ENCODE assay signal across 10 mouse cellular contexts in genomic region chr9:108274476-108275330, GRCm38 (mm10). TPM values are rescaled to one million over a fixed set of nuclear protein-coding genes. Genes with fewer than 3 reads are reported as not detected.
A peak's percentile ranks its signal among the peaks of the same experiment; 100 is the strongest.
DNase-seq lines count a peak whose midpoint lies in the region; ATAC-seq and TF ChIP-seq lines count a peak whose summit lies in the region.
"Had no signal": no experiment of that assay in that cellular context is flagged by ENCODE, and none has a peak within 500 bp of the region (broad histone marks: within the 10 kb centered on the region; RNA-seq: fewer than 3 reads in every experiment).

No protein-coding gene starts in this region.

- H3K27ac ChIP-seq in embryonic facial prominence, embryonic 14.5 days (replicated peaks; ENCODE audit: low read depth, low read length): no peak overlapping the region
- H3K27ac ChIP-seq in embryonic facial prominence, embryonic 10.5 days (replicated peaks): no peak overlapping the region
- peak overlapping the region; percentile 70 for H3K27ac ChIP-seq in kidney, postnatal 0 days
- H3K27ac ChIP-seq in limb, embryonic 14.5 days (replicated peaks; ENCODE audit: low read depth, low read length): no peak overlapping the region
- H3K27ac ChIP-seq in forebrain, embryonic 10.5 days: no peak overlapping the region
- H3K27ac ChIP-seq: liver, embryonic 14.5 days had no signal

- WGBS in embryonic facial prominence, embryonic 14.5 days: 52% methylated on average over 5 of the region's 5 CpGs
- 81% methylated on average over 5 of the region's 5 CpGs for WGBS in embryonic facial prominence, embryonic 10.5 days
- 52% methylated on average over 5 of the region's 5 CpGs for WGBS in kidney, postnatal 0 days
- WGBS in limb, embryonic 14.5 days: 67% methylated on average over 5 of the region's 5 CpGs
- WGBS in forebrain, embryonic 10.5 days: 78% methylated on average over 5 of the region's 5 CpGs

- no peaks in the 10 kb centered on the region for H3K27me3 ChIP-seq in embryonic facial prominence, embryonic 14.5 days (replicated peaks; ENCODE audit: control insufficient read depth, insufficient read depth, low read length)
- no peaks in the 10 kb centered on the region for H3K27me3 ChIP-seq in embryonic facial prominence, embryonic 10.5 days (replicated peaks; ENCODE audit: low read depth, poor library complexity, severe bottlenecking)
- H3K27me3 ChIP-seq in kidney, postnatal 0 days (ENCODE audit: insufficient read depth, low read length): no peaks in the 10 kb centered on the region
- H3K27me3 ChIP-seq in limb, embryonic 14.5 days (ENCODE audit: control insufficient read depth, insufficient read depth, low read length): no peaks in the 10 kb centered on the region
- no peaks in the 10 kb centered on the region for H3K27me3 ChIP-seq in forebrain, embryonic 10.5 days (ENCODE audit: poor library complexity, severe bottlenecking)

- no peak overlapping the region for H3K4me3 ChIP-seq in embryonic facial prominence, embryonic 14.5 days (ENCODE audit: low read depth, low read length)
- no peak overlapping the region for H3K4me3 ChIP-seq in embryonic facial prominence, embryonic 10.5 days
- H3K4me3 ChIP-seq in kidney, postnatal 0 days (replicated peaks; ENCODE audit: low read depth, low read length): no peak overlapping the region
- no peak overlapping the region for H3K4me3 ChIP-seq in limb, embryonic 14.5 days (replicated peaks; ENCODE audit: low read length)
- H3K4me3 ChIP-seq in forebrain, embryonic 10.5 days: no peak overlapping the region

- H3K36me3 ChIP-seq in embryonic facial prominence, embryonic 14.5 days (ENCODE audit: control insufficient read depth, insufficient read depth, low read length): no peaks in the 10 kb centered on the region
- no peaks in the 10 kb centered on the region for H3K36me3 ChIP-seq in embryonic facial prominence, embryonic 10.5 days (replicated peaks)
- H3K36me3 ChIP-seq in kidney, postnatal 0 days (ENCODE audit: insufficient read depth, low read length): no peaks in the 10 kb centered on the region
- no peaks in the 10 kb centered on the region for H3K36me3 ChIP-seq in limb, embryonic 14.5 days (ENCODE audit: control insufficient read depth, insufficient read depth, low read length)
- H3K36me3 ChIP-seq in forebrain, embryonic 10.5 days (replicated peaks): no peaks in the 10 kb centered on the region

- TF ChIP-seq POLR2A in limb, embryonic 14.5 days (IDR thresholded peaks at IDR 0.05; ENCODE audit: borderline replicate concordance, extremely low read depth, insufficient read depth, insufficient read length): no peak

- H3K9ac ChIP-seq in embryonic facial prominence, embryonic 14.5 days (ENCODE audit: low read depth, low read length): no peak overlapping the region
- H3K9ac ChIP-seq in kidney, postnatal 0 days (ENCODE audit: low read depth, low read length): 0 out of 2 replicates have a peak overlapping the region, but pooled peaks have one; percentile 13
- no peak overlapping the region for H3K9ac ChIP-seq in limb, embryonic 14.5 days (ENCODE audit: low read depth, low read length, severe bottlenecking)
- H3K9ac ChIP-seq: liver, embryonic 14.5 days had no signal

- no peak overlapping the region for H3K4me2 ChIP-seq in embryonic facial prominence, embryonic 14.5 days (ENCODE audit: low read depth, low read length)
- H3K4me2 ChIP-seq in kidney, postnatal 0 days (ENCODE audit: low read length): no peak overlapping the region
- no peak overlapping the region for H3K4me2 ChIP-seq in limb, embryonic 14.5 days (replicated peaks; ENCODE audit: low read depth, low read length, severe bottlenecking)

- TF ChIP-seq CTCF in kidney, postnatal 0 days (IDR thresholded peaks at IDR 0.05; ENCODE audit: low read depth): no peak

- no peaks in the 10 kb centered on the region for H3K4me1 ChIP-seq in embryonic facial prominence, embryonic 14.5 days (ENCODE audit: control insufficient read depth, insufficient read depth, low read length)
- H3K4me1 ChIP-seq in embryonic facial prominence, embryonic 10.5 days: peaks cover 28% of the 10 kb centered on the region
- H3K4me1 ChIP-seq in kidney, postnatal 0 days (replicated peaks; ENCODE audit: insufficient read depth, low read length): peaks cover 12% of the 10 kb centered on the region
- H3K4me1 ChIP-seq in limb, embryonic 14.5 days (ENCODE audit: control insufficient read depth, insufficient read depth, low read length): peaks cover 13% of the 10 kb centered on the region; the same call in 1 of the 2 replicates
- H3K4me1 ChIP-seq in forebrain, embryonic 10.5 days: peaks cover 18% of the 10 kb centered on the region

- no peaks in the 10 kb centered on the region for H3K9me3 ChIP-seq in embryonic facial prominence, embryonic 14.5 days (ENCODE audit: control insufficient read depth, low read length)
- H3K9me3 ChIP-seq in embryonic facial prominence, embryonic 10.5 days: no peaks in the 10 kb centered on the region
- H3K9me3 ChIP-seq in kidney, postnatal 0 days (replicated peaks; ENCODE audit: low read length): no peaks in the 10 kb centered on the region
- H3K9me3 ChIP-seq in limb, embryonic 14.5 days (ENCODE audit: control insufficient read depth, low read length): no peaks in the 10 kb centered on the region
- H3K9me3 ChIP-seq in forebrain, embryonic 10.5 days: no peaks in the 10 kb centered on the region

- DNase-seq in embryonic facial prominence, embryonic 14.5 days (ENCODE audit: low spot score): no peak
- no peak for DNase-seq in embryonic facial prominence, embryonic 10.5 days (ENCODE audit: low spot score)
- DNase-seq in kidney, postnatal 0 days (ENCODE audit: low spot score): no peak
- no peak for DNase-seq in kidney, adult 18-20 months
- peak; percentile 77 for DNase-seq in adrenal gland, adult 8-10 months
- peak; percentile 51 for DNase-seq in limb, embryonic 14.5 days (ENCODE audit: low spot score)
- no peak for DNase-seq in frontal cortex, adult 2 months (ENCODE audit: extremely low spot score in 1 of 2, low spot score in 1 of 2)
- DNase-seq in forebrain, embryonic 10.5 days (ENCODE audit: extremely low spot score, low spot score): no peak

- peak; percentile 79; the same call in 1 of the 2 replicates for ATAC-seq in embryonic facial prominence, embryonic 14.5 days (ENCODE audit: low read depth)
- peak; percentile 53; the same call in 1 of the 2 replicates for ATAC-seq in kidney, postnatal 0 days (replicated peaks; ENCODE audit: low FRiP score, low read depth)
- ATAC-seq in limb, embryonic 14.5 days (ENCODE audit: low FRiP score, low read depth): peak; percentile 81

RNA-seq across cellular contexts. Expression of gene Dag1, which starts 10.9 kb away (rescaled TPM):
- 101 and 107 TPM in 2 replicates for polyA plus RNA-seq in embryonic facial prominence, embryonic 14.5 days (2014; fragmentation: Nextera tagmentation; extraction: Ambion mirVana)
- 70.1 and 73.9 TPM in 2 replicates for polyA plus RNA-seq in embryonic facial prominence, embryonic 10.5 days (2016; fragmentation: Nextera tagmentation; extraction: Ambion mirVana)
- 165 and 170 TPM in 2 replicates for polyA plus RNA-seq in kidney, postnatal 0 days (2015; fragmentation: Nextera tagmentation; extraction: Ambion mirVana)
- 100 to 1,000 TPM; 134 to 165 (median 148) TPM for total RNA-seq in adrenal gland, adult 8-10 months (2022)
- polyA plus RNA-seq in limb, embryonic 14.5 days (2012; rRNA removed): 49.7 and 57.4 TPM in 2 replicates
- 77.4 and 82.5 TPM in 2 replicates for polyA plus RNA-seq in limb, embryonic 14.5 days (2014; fragmentation: Nextera tagmentation; extraction: Ambion mirVana)
- polyA plus RNA-seq in frontal cortex, adult 2 months (2012; rRNA removed): 36.1 and 38.8 TPM in 2 replicates
- 74.0 and 76.4 TPM in 2 replicates for polyA plus RNA-seq in forebrain, embryonic 10.5 days (2016; fragmentation: Nextera tagmentation; extraction: Ambion mirVana)

RNA-seq across cellular contexts. Expression of gene Nicn1, which starts 15.5 kb away (rescaled TPM):
- polyA plus RNA-seq in embryonic facial prominence, embryonic 14.5 days (2014; fragmentation: Nextera tagmentation; extraction: Ambion mirVana): 38.6 and 38.9 TPM in 2 replicates
- 38.3 and 39.3 TPM in 2 replicates for polyA plus RNA-seq in embryonic facial prominence, embryonic 10.5 days (2016; fragmentation: Nextera tagmentation; extraction: Ambion mirVana)
- 30.1 and 34.5 TPM in 2 replicates for polyA plus RNA-seq in kidney, postnatal 0 days (2015; fragmentation: Nextera tagmentation; extraction: Ambion mirVana)
- total RNA-seq in adrenal gland, adult 8-10 months (2022): 10 to 100 TPM; 29.5 to 49.1 (median 41.4) TPM
- polyA plus RNA-seq in limb, embryonic 14.5 days (2012; rRNA removed): 37.5 and 61.3 TPM in 2 replicates
- 40.2 and 49.6 TPM in 2 replicates for polyA plus RNA-seq in limb, embryonic 14.5 days (2014; fragmentation: Nextera tagmentation; extraction: Ambion mirVana)
- 85.9 and 110 TPM in 2 replicates for polyA plus RNA-seq in frontal cortex, adult 2 months (2012; rRNA removed)
- polyA plus RNA-seq in forebrain, embryonic 10.5 days (2016; fragmentation: Nextera tagmentation; extraction: Ambion mirVana): 31.6 and 34.3 TPM in 2 replicates

RNA-seq across cellular contexts. Expression of gene Amt, which starts 21.9 kb away (rescaled TPM):
- polyA plus RNA-seq in embryonic facial prominence, embryonic 14.5 days (2014; fragmentation: Nextera tagmentation; extraction: Ambion mirVana): 6.1 and 6.2 TPM in 2 replicates
- 35.9 and 40.8 TPM in 2 replicates for polyA plus RNA-seq in embryonic facial prominence, embryonic 10.5 days (2016; fragmentation: Nextera tagmentation; extraction: Ambion mirVana)
- polyA plus RNA-seq in kidney, postnatal 0 days (2015; fragmentation: Nextera tagmentation; extraction: Ambion mirVana): 50.5 and 51.2 TPM in 2 replicates
- total RNA-seq in adrenal gland, adult 8-10 months (2022): 10 to 100 TPM in 2 of 4 experiments, 1 to 10 TPM in 2; 3.8 to 10.9 (median 7.1) TPM
- polyA plus RNA-seq in limb, embryonic 14.5 days (2012; rRNA removed): 28.2 and 29.7 TPM in 2 replicates
- 6.9 and 7.0 TPM in 2 replicates for polyA plus RNA-seq in limb, embryonic 14.5 days (2014; fragmentation: Nextera tagmentation; extraction: Ambion mirVana)
- 57.5 and 60.3 TPM in 2 replicates for polyA plus RNA-seq in frontal cortex, adult 2 months (2012; rRNA removed)
- 34.8 and 40.0 TPM in 2 replicates for polyA plus RNA-seq in forebrain, embryonic 10.5 days (2016; fragmentation: Nextera tagmentation; extraction: Ambion mirVana)
- total RNA-seq: common myeloid progenitor, adult 5-6 weeks had no signal

RNA-seq across cellular contexts. Expression of gene Rhoa, which starts 31.2 kb away (rescaled TPM):
- 326 and 351 TPM in 2 replicates for polyA plus RNA-seq in embryonic facial prominence, embryonic 14.5 days (2014; fragmentation: Nextera tagmentation; extraction: Ambion mirVana)
- 240 and 243 TPM in 2 replicates for polyA plus RNA-seq in embryonic facial prominence, embryonic 10.5 days (2016; fragmentation: Nextera tagmentation; extraction: Ambion mirVana)
- polyA plus RNA-seq in kidney, postnatal 0 days (2015; fragmentation: Nextera tagmentation; extraction: Ambion mirVana): 448 and 489 TPM in 2 replicates
- 100 to 1,000 TPM; 307 to 342 (median 321) TPM for total RNA-seq in adrenal gland, adult 8-10 months (2022)
- 214 and 240 TPM in 2 replicates for polyA plus RNA-seq in limb, embryonic 14.5 days (2012; rRNA removed)
- polyA plus RNA-seq in limb, embryonic 14.5 days (2014; fragmentation: Nextera tagmentation; extraction: Ambion mirVana): 296 and 326 TPM in 2 replicates
- polyA plus RNA-seq in frontal cortex, adult 2 months (2012; rRNA removed): 153 and 170 TPM in 2 replicates
- 257 and 290 TPM in 2 replicates for polyA plus RNA-seq in forebrain, embryonic 10.5 days (2016; fragmentation: Nextera tagmentation; extraction: Ambion mirVana)

RNA-seq across cellular contexts. Expression of gene Tcta, which starts 31.3 kb away (rescaled TPM):
- polyA plus RNA-seq in embryonic facial prominence, embryonic 14.5 days (2014; fragmentation: Nextera tagmentation; extraction: Ambion mirVana): 38.2 and 47.8 TPM in 2 replicates
- 14.4 and 14.7 TPM in 2 replicates for polyA plus RNA-seq in embryonic facial prominence, embryonic 10.5 days (2016; fragmentation: Nextera tagmentation; extraction: Ambion mirVana)
- polyA plus RNA-seq in kidney, postnatal 0 days (2015; fragmentation: Nextera tagmentation; extraction: Ambion mirVana): 47.5 and 49.0 TPM in 2 replicates
- total RNA-seq in adrenal gland, adult 8-10 months (2022): 10 to 100 TPM; 56.0 to 68.0 (median 62.2) TPM
- polyA plus RNA-seq in limb, embryonic 14.5 days (2012; rRNA removed): 36.8 and 41.4 TPM in 2 replicates
- 37.4 and 38.6 TPM in 2 replicates for polyA plus RNA-seq in limb, embryonic 14.5 days (2014; fragmentation: Nextera tagmentation; extraction: Ambion mirVana)
- 47.5 and 53.5 TPM in 2 replicates for polyA plus RNA-seq in frontal cortex, adult 2 months (2012; rRNA removed)
- 13.4 and 13.8 TPM in 2 replicates for polyA plus RNA-seq in forebrain, embryonic 10.5 days (2016; fragmentation: Nextera tagmentation; extraction: Ambion mirVana)

Comparison
In these comparisons a context has a peak if more than half of its experiments do, and no peak if none do; other contexts are left out.
1. DNase-seq: peak in adrenal gland, adult 8-10 months (single experiment) and limb, embryonic 14.5 days (single experiment); none in embryonic facial prominence, embryonic 14.5 days (single experiment), embryonic facial prominence, embryonic 10.5 days (single experiment), kidney, postnatal 0 days (single experiment), kidney, adult 18-20 months (single experiment), frontal cortex, adult 2 months (0 of 2) and forebrain, embryonic 10.5 days (single experiment).
2. Peak in every context shown above with its lines, with median percentiles within 50 percentile points of each other: ATAC-seq.